Mouse (Mus musculus) limb, embryonic 14.5 days (tissue): ENCODE data around the gene Klhl41. TPM values are rescaled to one million over a fixed set of nuclear protein-coding genes. Genes with fewer than 3 reads are reported as not detected.
"Not testable (repeated sequence)": the region's sequence is repeated elsewhere in the genome, so short reads cannot be mapped to it uniquely, and the experiment has no call there.

Experiments
- ATAC-seq: fragments of 200-750 bp; cut with Nextera tagmentation; 2 replicates; pipeline ENCODE4 v1.8.0; 2017; ENCODE audit warnings: low read depth, moderate number of reproducible peaks, moderate TSS enrichment; ENCODE audit not compliant: low FRiP score
- DNase-seq: peaks from one replicate; pipeline ENCODE4 v3.0.0-alpha.2; 2015; ENCODE audit warnings: low spot score
- H3K27ac ChIP-seq: fragments of 300-500 bp; sonication (generic); replicated peaks from 2 replicates; pipeline ENCODE4 v1.5.1; 2014; ENCODE audit warnings: low read depth, mild to moderate bottlenecking, low read length, moderate library complexity, mixed read lengths
- H3K27me3 ChIP-seq: fragments of 300-500 bp; sonication (generic); 2 replicates; pipeline ENCODE4 v1.6.1; 2014; ENCODE audit warnings: low read length, mixed read lengths; ENCODE audit not compliant: control insufficient read depth, insufficient read depth
- H3K36me3 ChIP-seq: fragments of 300-500 bp; sonication (generic); 2 replicates; pipeline ENCODE4 v1.6.1; 2014; ENCODE audit warnings: mild to moderate bottlenecking, low read length, moderate library complexity, mixed read lengths; ENCODE audit not compliant: control insufficient read depth, insufficient read depth
- H3K4me1 ChIP-seq: fragments of 300-500 bp; sonication (generic); 2 replicates; pipeline ENCODE4 v1.6.1; 2014; ENCODE audit warnings: antibody characterized with exemption, low read length, mixed read lengths; ENCODE audit not compliant: control insufficient read depth, insufficient read depth
- H3K4me2 ChIP-seq: fragments of 300-500 bp; sonication (generic); replicated peaks from 2 replicates; pipeline ENCODE4 v1.6.1; 2014; ENCODE audit warnings: low read depth, mild to moderate bottlenecking, low read length, moderate library complexity; ENCODE audit not compliant: severe bottlenecking
- H3K4me3 ChIP-seq: fragments of 300-500 bp; sonication (generic); replicated peaks from 2 replicates; pipeline ENCODE4 v1.5.1; 2014; ENCODE audit warnings: low read length
- H3K9ac ChIP-seq: fragments of 300-500 bp; sonication (generic); 2 replicates; pipeline ENCODE4 v1.6.1; 2014; ENCODE audit warnings: mild to moderate bottlenecking, low read depth, low read length, moderate library complexity; ENCODE audit not compliant: severe bottlenecking
- H3K9me3 ChIP-seq: fragments of 300-500 bp; sonication (generic); 2 replicates; pipeline ENCODE4 v1.6.1; 2016; ENCODE audit warnings: low read length; ENCODE audit not compliant: control insufficient read depth
- POLR2A ChIP-seq: fragments of 200-500 bp; IDR thresholded peaks from 2 replicates; pipeline ENCODE4 v1.8.0; 2012; ENCODE audit warnings: inconsistent platforms, mild to moderate bottlenecking, moderate library complexity, borderline replicate concordance; ENCODE audit not compliant: insufficient read depth, insufficient read length; ENCODE audit errors: extremely low read depth
- WGBS: fragments of 180-500 bp; shearing (Covaris S2); extraction: QIAGEN DNeasy Blood & Tissue Kit; methylation state at CpG from one replicate; pipeline ENCODE4 v1.1.7; 2014; 5-methylcytosine and 5-hydroxymethylcytosine counted together
- polyA plus RNA-seq, 2 experiments: library from polyadenylated mRNA; depleted of rRNA in 1 of 2; stranded (reverse) in 1 of 2; unstranded in 1 of 2; fragments of >200 nt; fragmentation: Nextera tagmentation in 1 of 2; extraction: Ambion mirVana in 1 of 2; gene quantifications; 2 replicates each; pipeline versions ENCODE4 v1.2.1 to v1.2.3; 2012 to 2014

Gene Klhl41
- polyA plus RNA-seq, 2 experiments: 16.7 to 23.2 TPM

- WGBS: 78% methylated on average over 6 of the region's 6 CpGs
- no peak for TF ChIP-seq POLR2A
- peaks cover 16% of the 10 kb centered on the region for H3K36me3 ChIP-seq
- H3K4me1 ChIP-seq: no peaks in the 10 kb centered on the region
- H3K27me3 ChIP-seq: no peaks in the 10 kb centered on the region
- H3K4me3 ChIP-seq: no peak overlapping the region
- H3K4me2 ChIP-seq: no peak overlapping the region
- DNase-seq: peak; percentile 41
- 0 out of 2 replicates have a peak overlapping the region, but pooled peaks have one; percentile 1 for H3K27ac ChIP-seq
- ATAC-seq: no peak; the same call in 1 of the 2 replicates
- no peaks in the 10 kb centered on the region for H3K9me3 ChIP-seq
- H3K9ac ChIP-seq: no peak overlapping the region
Measured at GRCm38 (mm10) chr2:69668414-69668813, 1.5 kb upstream of the Klhl41 start.

- H3K27me3 ChIP-seq: no peaks in the 10 kb centered on the region
- H3K9ac ChIP-seq: no peak overlapping the region
- H3K9me3 ChIP-seq: no peaks in the 10 kb centered on the region
- H3K27ac ChIP-seq: no peak overlapping the region
- WGBS: 78% methylated on average over 5 of the region's 5 CpGs
- peak; percentile 53; the same call in 1 of the 2 replicates for ATAC-seq
- H3K4me2 ChIP-seq: no peak overlapping the region
- TF ChIP-seq POLR2A: no peak
- no peak overlapping the region for H3K4me3 ChIP-seq
- H3K4me1 ChIP-seq: no peaks in the 10 kb centered on the region
- H3K36me3 ChIP-seq: peaks cover 4% of the 10 kb centered on the region; the same call in 1 of the 2 replicates
- DNase-seq: peak; percentile 12
Measured at GRCm38 (mm10) chr2:69673723-69674122, 3.8 kb downstream of the Klhl41 start.

GRCm38 (mm10) chr2:69675266-69675665 is 5.3 kb downstream of the Klhl41 start:
- Histone ChIP-seq H3K9me3 (no peaks in the 10 kb centered on the region), H3K4me1 (no peaks in the 10 kb centered on the region), H3K27ac (no peak overlapping the region), H3K9ac (no peak overlapping the region), H3K4me2 (no peak overlapping the region), H3K27me3 (no peaks in the 10 kb centered on the region), H3K36me3 (peaks cover 4% of the 10 kb centered on the region), H3K4me3 (no peak overlapping the region)
- ATAC-seq (no peak), DNase-seq (no peak)
- TF ChIP-seq POLR2A: no peak
- whole genome bisulfite sequencing: 91% methylated on average over 9 of the region's 9 CpGs

- Histone ChIP-seq H3K4me2 (no peak overlapping the region), H3K27ac (no peak overlapping the region), H3K4me1 (no peaks in the 10 kb centered on the region), H3K27me3 (no peaks in the 10 kb centered on the region), H3K36me3 (no peaks in the 10 kb centered on the region; the same call in none of the 2 replicates), H3K4me3 (no peak overlapping the region), H3K9ac (no peak overlapping the region), H3K9me3 (no peaks in the 10 kb centered on the region)
- ATAC-seq: no peak
- no peak for TF ChIP-seq POLR2A
- WGBS: 60% methylated on average over 2 of the region's 2 CpGs
- no peak for DNase-seq
Measured at GRCm38 (mm10) chr2:69676713-69677112, 6.8 kb downstream of the Klhl41 start.

- not testable (repeated sequence) for H3K27me3 ChIP-seq
Measured at GRCm38 (mm10) chr2:69677215-69677614, 7.3 kb downstream of the Klhl41 start.

GRCm38 (mm10) chr2:69679990-69680389 is 10.1 kb downstream of the Klhl41 start:
- H3K36me3 ChIP-seq: no peaks in the 10 kb centered on the region; the same call in none of the 2 replicates
- ATAC-seq (no peak), DNase-seq (no peak)
- 50% methylated on average over 6 of the region's 6 CpGs for WGBS
- no peaks in the 10 kb centered on the region for H3K27me3 ChIP-seq
- no peak overlapping the region for H3K4me2 ChIP-seq
- H3K4me3 ChIP-seq: no peak overlapping the region
- no peaks in the 10 kb centered on the region for H3K9me3 ChIP-seq
- TF ChIP-seq POLR2A: no peak
- H3K9ac ChIP-seq: no peak overlapping the region
- H3K4me1 ChIP-seq: no peaks in the 10 kb centered on the region
- H3K27ac ChIP-seq: no peak overlapping the region

More at GRCm38 (mm10) chr2:69677215-69677614, 7.3 kb downstream of the Klhl41 start:
- not testable (repeated sequence) for DNase-seq, H3K9me3 ChIP-seq, H3K27ac ChIP-seq, H3K9ac ChIP-seq, H3K36me3 ChIP-seq, ATAC-seq, H3K4me3 ChIP-seq, H3K4me2 ChIP-seq, H3K4me1 ChIP-seq
- WGBS: 83% methylated on average over 2 of the region's 2 CpGs
